Mouse (Mus musculus) Patski (cell line): Measurements from ENCODE around the gene Igfbp4. TPM values are rescaled to one million over a fixed set of nuclear protein-coding genes. Genes with fewer than 3 reads are reported as not detected.
A peak's percentile ranks its signal among the peaks of the same experiment; 100 is the strongest.

ENCODE experiments used
- ATAC-seq: fragments of 100-300 bp; one replicate; pipeline ENCODE4 v1.8.0; 2021
- CTCF ChIA-PET: fragments of 350-600 bp; sonication (Branson Sonifier 250); formaldehyde crosslinking; loops from one replicate; lab custom pipeline; 2022; ENCODE audit warnings: inconsistent platforms; lab: Charles Lee
- POLR2A ChIA-PET: fragments of 350-600 bp; sonication (Branson Sonifier 250); formaldehyde crosslinking; loops from one replicate; lab custom pipeline; 2022; ENCODE audit warnings: antibody characterized with exemption, inconsistent platforms; lab: Charles Lee
- DNase-seq: peaks from one replicate; pipeline ENCODE4 v3.0.0-alpha.2; 2011; ENCODE audit warnings: low read depth, low spot score
- H3K27me3 ChIP-seq: fragments of 371-371 bp; one replicate; pipeline ENCODE4 v1.5.1; 2021
- CTCF ChIP-seq: fragments of 100-300 bp; IDR thresholded peaks from one replicate; pipeline ENCODE4 v1.5.1; 2021
- in situ Hi-C: fragments of 300-500 bp; cut with MboI; formaldehyde crosslinking; loops from 3 replicates; pipeline ENCODE4 v1.11.1; 2018; ENCODE audit warnings: low pct_unique_long_range_greater_than_20kb, mixed read lengths
- polyA plus RNA-seq: library from polyadenylated mRNA; unstranded; gene quantifications from one replicate; pipeline ENCODE4 v1.2.3, GENCODE M21; 2021

Igfbp4 gene
- polyA plus RNA-seq, 1 experiment from 2014 or later, result 3.0 TPM

- DNase-seq (no peak), ATAC-seq (no peak)
- peaks cover 5% of the 10 kb centered on the region for H3K27me3 ChIP-seq
- in situ Hi-C loops, result no loop called here
- ChIA-PET POLR2A (interaction anchor here (0.7 to 1.3 kb wide), 2 partner anchors 11 to 36 kb away, joined by 3 to 4 read pairs; partner anchors contain the start of gene Top2a), CTCF (interaction anchor here (1.8 kb wide), 1 partner anchor 12 kb away, joined by 5 read pairs; no protein-coding TSS in a partner anchor)
- no peak for TF ChIP-seq CTCF
Observed at GRCm38 (mm10) chr11:99060435-99060834, 19.4 kb downstream of the Igfbp4 start.

- in situ Hi-C loops, result no loop called here
Observed at GRCm38 (mm10) chr11:99062661-99063060, 21.6 kb downstream of the Igfbp4 start.

GRCm38 (mm10) chr11:99063406-99064131 is 22.5 kb downstream of the Igfbp4 start:
- H3K27me3 ChIP-seq, result no peaks in the 10 kb centered on the region
- ChIA-PET CTCF (interaction anchor here (1.1 kb wide), 1 partner anchor 11 kb away, joined by 3 read pairs; no protein-coding TSS in a partner anchor), POLR2A (no interaction called here)
- DNase-seq (no peak), ATAC-seq (no peak)
- in situ Hi-C loops, result no loop called here
- TF ChIP-seq CTCF, result no peak

More at GRCm38 (mm10) chr11:99062661-99063060, 21.6 kb downstream of the Igfbp4 start:
- TF ChIP-seq CTCF, result no peak
- ChIA-PET POLR2A (no interaction called here), CTCF (interaction anchor here (1.1 kb wide), 1 partner anchor 12 kb away, joined by 3 read pairs; no protein-coding TSS in a partner anchor)
- no peak for DNase-seq
- H3K27me3 ChIP-seq, result peaks cover 5% of the 10 kb centered on the region
- ATAC-seq, result no peak

- in situ Hi-C loops, result no loop called here
Observed at GRCm38 (mm10) chr11:99065353-99065752, 24.3 kb downstream of the Igfbp4 start.

GRCm38 (mm10) chr11:99065979-99066378 is 24.9 kb downstream of the Igfbp4 start:
- peak; percentile 80 for TF ChIP-seq CTCF
- peak; percentile 17 for DNase-seq
- no peaks in the 10 kb centered on the region for H3K27me3 ChIP-seq
- POLR2A ChIA-PET, result interaction anchor here (0.6 to 0.7 kb wide), 2 partner anchors 71 to 84 kb away, joined by 3 read pairs; no protein-coding TSS in a partner anchor
- no peak for ATAC-seq
- CTCF ChIA-PET, result interaction anchor here (0.7 to 2.2 kb wide), 12 partner anchors 12 to 84 kb away, joined by 3 to 8 read pairs (median 5); no protein-coding TSS in a partner anchor
- in situ Hi-C loops, result no loop called here

More at GRCm38 (mm10) chr11:99065353-99065752, 24.3 kb downstream of the Igfbp4 start:
- ATAC-seq (no peak), DNase-seq (no peak)
- no peak for TF ChIP-seq CTCF
- no peaks in the 10 kb centered on the region for H3K27me3 ChIP-seq
- ChIA-PET CTCF (interaction anchor here (1.0 to 2.2 kb wide), 11 partner anchors 12 to 85 kb away, joined by 3 to 8 read pairs (median 5); no protein-coding TSS in a partner anchor), POLR2A (no interaction called here)

GRCm38 (mm10) chr11:99067591-99067990 is 26.5 kb downstream of the Igfbp4 start:
- DNase-seq (no peak), ATAC-seq (no peak)
- POLR2A ChIA-PET, result no interaction called here
- no peak for TF ChIP-seq CTCF
- no peaks in the 10 kb centered on the region for H3K27me3 ChIP-seq
- in situ Hi-C loops, result no loop called here
- CTCF ChIA-PET, result no interaction called here

GRCm38 (mm10) chr11:99068455-99068854 is 27.4 kb downstream of the Igfbp4 start:
- no peaks in the 10 kb centered on the region for H3K27me3 ChIP-seq
- no peak for TF ChIP-seq CTCF
- in situ Hi-C loops, result no loop called here
- DNase-seq, result no peak
- CTCF ChIA-PET, result interaction anchor here (1.0 kb wide), 1 partner anchor 45 kb away, joined by 3 read pairs; no protein-coding TSS in a partner anchor
- ATAC-seq, result no peak
- POLR2A ChIA-PET, result no interaction called here

- ATAC-seq, result no peak
- ChIA-PET CTCF (interaction anchor here (1.3 kb wide), 1 partner anchor 25 kb away, joined by 3 read pairs; no protein-coding TSS in a partner anchor), POLR2A (no interaction called here)
- in situ Hi-C loops, result no loop called here
- no peak for TF ChIP-seq CTCF
- no peaks in the 10 kb centered on the region for H3K27me3 ChIP-seq
- DNase-seq, result no peak
Observed at GRCm38 (mm10) chr11:99071866-99072265, 30.8 kb downstream of the Igfbp4 start.

GRCm38 (mm10) chr11:99073781-99074180 is 32.7 kb downstream of the Igfbp4 start:
- no peak for ATAC-seq
- CTCF ChIA-PET, result interaction anchor here (1.5 kb wide), 1 partner anchor 10 kb away, joined by 3 read pairs; no protein-coding TSS in a partner anchor
- no peak for DNase-seq

GRCm38 (mm10) chr11:99076744-99077319 is 35.8 kb downstream of the Igfbp4 start:
- in situ Hi-C loops, result no loop called here
- no peak for TF ChIP-seq CTCF
- ChIA-PET CTCF (no interaction called here), POLR2A (no interaction called here)
- no peaks in the 10 kb centered on the region for H3K27me3 ChIP-seq
- peak; percentile 81 for DNase-seq
- peak; percentile 75 for ATAC-seq

More at GRCm38 (mm10) chr11:99073781-99074180, 32.7 kb downstream of the Igfbp4 start:
- TF ChIP-seq CTCF, result no peak
- POLR2A ChIA-PET, result no interaction called here
- in situ Hi-C loops, result no loop called here
- H3K27me3 ChIP-seq, result no peaks in the 10 kb centered on the region
